Mouse (Mus musculus): ENCODE measurements around the gene Trim44. TPM values are rescaled to one million over a fixed set of nuclear protein-coding genes. Genes with fewer than 3 reads are reported as not detected.

Gene Trim44
- polyA plus RNA-seq, 1 experiment from 2014 or later: 36.8 TPM

GRCm38 (mm10) chr2:102416149-102416743 lies 8.6 kb upstream of the Trim44 start:
- no peaks in the 10 kb centered on the region for H3K4me1 ChIP-seq (ENCODE audit: control insufficient read depth, insufficient read depth, low read length)
- H3K27ac ChIP-seq (ENCODE audit: low read length): no peak overlapping the region
- no peaks in the 10 kb centered on the region for H3K36me3 ChIP-seq (ENCODE audit: control insufficient read depth, insufficient read depth, low read length)
- H3K4me2 ChIP-seq (replicated peaks; ENCODE audit: low read depth, low read length): no peak overlapping the region
- ATAC-seq (ENCODE audit: insufficient number of reproducible peaks, insufficient read depth, low FRiP score, low read depth): peak; percentile 49; the same call in 1 of the 2 replicates
- H3K9ac ChIP-seq (replicated peaks; ENCODE audit: low read depth, low read length): no peak overlapping the region
- WGBS: 75% methylated on average over 14 of the region's 14 CpGs
- H3K4me3 ChIP-seq (ENCODE audit: low read depth, low read length): no peak overlapping the region
- H3K27me3 ChIP-seq (ENCODE audit: control insufficient read depth, insufficient read depth, low read length): no peaks in the 10 kb centered on the region
- no peaks in the 10 kb centered on the region for H3K9me3 ChIP-seq (ENCODE audit: control insufficient read depth, low read depth, low read length)

GRCm38 (mm10) chr2:102412738-102413137 lies 5.1 kb upstream of the Trim44 start:
- WGBS: 75% methylated on average over 2 of the region's 2 CpGs
- no peak overlapping the region for H3K27ac ChIP-seq (ENCODE audit: low read length)
- H3K36me3 ChIP-seq (ENCODE audit: control insufficient read depth, insufficient read depth, low read length): no peaks in the 10 kb centered on the region

GRCm38 (mm10) chr2:102410615-102411014 lies 3.0 kb upstream of the Trim44 start:
- no peak overlapping the region for H3K4me2 ChIP-seq (replicated peaks; ENCODE audit: low read depth, low read length)
- H3K27me3 ChIP-seq (ENCODE audit: control insufficient read depth, insufficient read depth, low read length): no peaks in the 10 kb centered on the region
- H3K9ac ChIP-seq (replicated peaks; ENCODE audit: low read depth, low read length): no peak overlapping the region
- ATAC-seq (ENCODE audit: insufficient number of reproducible peaks, insufficient read depth, low FRiP score, low read depth): no peak
- peaks cover 20% of the 10 kb centered on the region; the same call in 1 of the 2 replicates for H3K4me1 ChIP-seq (ENCODE audit: control insufficient read depth, insufficient read depth, low read length)
- no peak overlapping the region for H3K4me3 ChIP-seq (ENCODE audit: low read depth, low read length)
- WGBS: 68% methylated on average over 4 of the region's 4 CpGs
- H3K9me3 ChIP-seq (ENCODE audit: control insufficient read depth, low read depth, low read length): no peaks in the 10 kb centered on the region
- H3K27ac ChIP-seq (ENCODE audit: low read length): no peak overlapping the region
- no peaks in the 10 kb centered on the region for H3K36me3 ChIP-seq (ENCODE audit: control insufficient read depth, insufficient read depth, low read length)

More at GRCm38 (mm10) chr2:102412738-102413137, 5.1 kb upstream of the Trim44 start:
- Histone ChIP-seq H3K4me2 (replicated peaks; ENCODE audit: low read depth, low read length) (no peak overlapping the region), H3K4me1 (ENCODE audit: control insufficient read depth, insufficient read depth, low read length) (peaks cover 5% of the 10 kb centered on the region; the same call in 1 of the 2 replicates), H3K4me3 (ENCODE audit: low read depth, low read length) (no peak overlapping the region), H3K9ac (replicated peaks; ENCODE audit: low read depth, low read length) (no peak overlapping the region), H3K9me3 (ENCODE audit: control insufficient read depth, low read depth, low read length) (no peaks in the 10 kb centered on the region), H3K27me3 (ENCODE audit: control insufficient read depth, insufficient read depth, low read length) (no peaks in the 10 kb centered on the region)
- ATAC-seq (ENCODE audit: insufficient number of reproducible peaks, insufficient read depth, low FRiP score, low read depth): no peak

- WGBS: 85% methylated on average over 3 of the region's 3 CpGs
- no peak overlapping the region for H3K27ac ChIP-seq (ENCODE audit: low read length)
- no peaks in the 10 kb centered on the region for H3K36me3 ChIP-seq (ENCODE audit: control insufficient read depth, insufficient read depth, low read length)
- H3K4me2 ChIP-seq (replicated peaks; ENCODE audit: low read depth, low read length): no peak overlapping the region
- H3K9me3 ChIP-seq (ENCODE audit: control insufficient read depth, low read depth, low read length): no peaks in the 10 kb centered on the region
- H3K9ac ChIP-seq (replicated peaks; ENCODE audit: low read depth, low read length): no peak overlapping the region
- ATAC-seq (ENCODE audit: insufficient number of reproducible peaks, insufficient read depth, low FRiP score, low read depth): no peak
- H3K27me3 ChIP-seq (ENCODE audit: control insufficient read depth, insufficient read depth, low read length): no peaks in the 10 kb centered on the region
- no peak overlapping the region for H3K4me3 ChIP-seq (ENCODE audit: low read depth, low read length)
- peaks cover 20% of the 10 kb centered on the region; the same call in 1 of the 2 replicates for H3K4me1 ChIP-seq (ENCODE audit: control insufficient read depth, insufficient read depth, low read length)
Observed at GRCm38 (mm10) chr2:102409741-102410140, 2.1 kb upstream of the Trim44 start.

- H3K9ac ChIP-seq (replicated peaks; ENCODE audit: low read depth, low read length): no peak overlapping the region
- H3K4me2 ChIP-seq (replicated peaks; ENCODE audit: low read depth, low read length): peak overlapping the region; percentile 33
- H3K4me3 ChIP-seq (ENCODE audit: low read depth, low read length): no peak overlapping the region
- H3K9me3 ChIP-seq (ENCODE audit: control insufficient read depth, low read depth, low read length): no peaks in the 10 kb centered on the region
- peaks cover 20% of the 10 kb centered on the region; the same call in 1 of the 2 replicates for H3K4me1 ChIP-seq (ENCODE audit: control insufficient read depth, insufficient read depth, low read length)
- H3K36me3 ChIP-seq (ENCODE audit: control insufficient read depth, insufficient read depth, low read length): no peaks in the 10 kb centered on the region
- no peaks in the 10 kb centered on the region for H3K27me3 ChIP-seq (ENCODE audit: control insufficient read depth, insufficient read depth, low read length)
- peak; percentile 48; the same call in 1 of the 2 replicates for ATAC-seq (ENCODE audit: insufficient number of reproducible peaks, insufficient read depth, low FRiP score, low read depth)
- WGBS: 53% methylated on average over 4 of the region's 4 CpGs
- no peak overlapping the region for H3K27ac ChIP-seq (ENCODE audit: low read length)
Observed at GRCm38 (mm10) chr2:102406324-102407304, 1.0 kb downstream of the Trim44 start.

- Histone ChIP-seq H3K36me3 (ENCODE audit: control insufficient read depth, insufficient read depth, low read length) (no peaks in the 10 kb centered on the region), H3K9ac (replicated peaks; ENCODE audit: low read depth, low read length) (no peak overlapping the region), H3K27ac (ENCODE audit: low read length) (no peak overlapping the region), H3K4me3 (ENCODE audit: low read depth, low read length) (no peak overlapping the region), H3K9me3 (ENCODE audit: control insufficient read depth, low read depth, low read length) (no peaks in the 10 kb centered on the region), H3K4me1 (ENCODE audit: control insufficient read depth, insufficient read depth, low read length) (peaks cover 30% of the 10 kb centered on the region; the same call in 1 of the 2 replicates), H3K27me3 (ENCODE audit: control insufficient read depth, insufficient read depth, low read length) (no peaks in the 10 kb centered on the region), H3K4me2 (replicated peaks; ENCODE audit: low read depth, low read length) (no peak overlapping the region)
- WGBS: 86% methylated on average over 5 of the region's 5 CpGs
- ATAC-seq (ENCODE audit: insufficient number of reproducible peaks, insufficient read depth, low FRiP score, low read depth): no peak
Observed at GRCm38 (mm10) chr2:102403982-102404381, 3.6 kb downstream of the Trim44 start.

- Histone ChIP-seq H3K27ac (ENCODE audit: low read length) (no peak overlapping the region), H3K4me1 (ENCODE audit: control insufficient read depth, insufficient read depth, low read length) (peaks cover 30% of the 10 kb centered on the region; the same call in 1 of the 2 replicates), H3K4me3 (ENCODE audit: low read depth, low read length) (no peak overlapping the region), H3K9ac (replicated peaks; ENCODE audit: low read depth, low read length) (no peak overlapping the region), H3K36me3 (ENCODE audit: control insufficient read depth, insufficient read depth, low read length) (no peaks in the 10 kb centered on the region), H3K27me3 (ENCODE audit: control insufficient read depth, insufficient read depth, low read length) (no peaks in the 10 kb centered on the region), H3K4me2 (replicated peaks; ENCODE audit: low read depth, low read length) (no peak overlapping the region), H3K9me3 (ENCODE audit: control insufficient read depth, low read depth, low read length) (no peaks in the 10 kb centered on the region)
- ATAC-seq (ENCODE audit: insufficient number of reproducible peaks, insufficient read depth, low FRiP score, low read depth): no peak
- WGBS: 84% methylated on average over 4 of the region's 4 CpGs
Observed at GRCm38 (mm10) chr2:102403306-102403705, 4.3 kb downstream of the Trim44 start.

GRCm38 (mm10) chr2:102401352-102401692 lies 6.3 kb downstream of the Trim44 start:
- no peaks in the 10 kb centered on the region for H3K36me3 ChIP-seq (ENCODE audit: control insufficient read depth, insufficient read depth, low read length)
- H3K4me3 ChIP-seq (ENCODE audit: low read depth, low read length): peak overlapping the region; percentile 69
- no peaks in the 10 kb centered on the region for H3K27me3 ChIP-seq (ENCODE audit: control insufficient read depth, insufficient read depth, low read length)
- no peak for ATAC-seq (ENCODE audit: insufficient number of reproducible peaks, insufficient read depth, low FRiP score, low read depth)
- H3K27ac ChIP-seq (ENCODE audit: low read length): peak overlapping the region; percentile 94
- WGBS: 14% methylated on average over 6 of the region's 6 CpGs
- H3K4me2 ChIP-seq (replicated peaks; ENCODE audit: low read depth, low read length): peak overlapping the region; percentile 81
- H3K4me1 ChIP-seq (ENCODE audit: control insufficient read depth, insufficient read depth, low read length): peaks cover 11% of the 10 kb centered on the region; the same call in 1 of the 2 replicates
- peak overlapping the region; percentile 79 for H3K9ac ChIP-seq (replicated peaks; ENCODE audit: low read depth, low read length)
- no peaks in the 10 kb centered on the region for H3K9me3 ChIP-seq (ENCODE audit: control insufficient read depth, low read depth, low read length)
